31 mouse cellular contexts compared by ENCODE assay signal in the genomic region with DNA sequence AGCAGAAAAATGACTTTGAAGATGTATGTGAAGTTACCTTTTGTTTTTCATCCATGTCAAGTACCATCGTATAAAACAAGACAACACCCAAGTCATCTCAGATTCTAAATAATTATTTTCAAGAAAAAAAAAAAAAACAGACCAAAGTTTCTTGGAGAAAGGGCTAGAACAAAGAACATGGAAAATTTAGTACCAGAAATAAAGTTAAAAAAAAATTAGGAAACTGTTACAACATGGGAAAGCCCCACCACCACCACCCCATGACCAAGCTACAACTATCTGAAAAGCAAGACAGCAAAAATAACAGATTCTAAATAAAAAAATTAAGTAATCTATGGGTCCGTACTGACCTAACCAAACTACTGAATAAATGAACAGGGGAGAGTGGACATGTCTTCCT.
"Had no signal": no experiment of that assay in that cellular context is flagged by ENCODE, and none has a peak within 500 bp of the region (broad histone marks: within the 10 kb centered on the region; RNA-seq: fewer than 3 reads in every experiment).

No protein-coding gene starts in this region.

- H3K27ac ChIP-seq: heart, embryonic 10.5 days; heart, embryonic 13.5 days; heart, embryonic 15.5 days; hindbrain, embryonic 10.5 days; hindbrain, embryonic 12.5 days; hindbrain, embryonic 13.5 days; hindbrain, embryonic 14.5 days; hindbrain, embryonic 15.5 days; hindbrain, postnatal 0 days; intestine, embryonic 15.5 days; kidney, embryonic 15.5 days; kidney, postnatal 0 days; left cerebral cortex, adult 2 months had no signal

- H3K36me3 ChIP-seq: heart, embryonic 12.5 days; heart, embryonic 15.5 days; hindbrain, embryonic 15.5 days; intestine, embryonic 15.5 days had no signal

- H3K4me2 ChIP-seq: heart, embryonic 11.5 days; heart, embryonic 12.5 days; heart, embryonic 13.5 days; heart, embryonic 15.5 days; hindbrain, embryonic 12.5 days; hindbrain, embryonic 13.5 days; hindbrain, embryonic 14.5 days; hindbrain, embryonic 15.5 days; intestine, embryonic 15.5 days; kidney, embryonic 15.5 days had no signal

- DNase-seq: heart, postnatal 10 days; heart, postnatal 14 days; heart, postnatal 36 days; heart, postnatal 4 days; kidney, adult 11 months; kidney, adult 18-20 months; kidney, adult 2 months; kidney, adult 8-10 months; kidney, adult 9 months; kidney, postnatal 10 days; kidney, postnatal 14 days; kidney, postnatal 25 days; kidney, postnatal 36 days; kidney, postnatal 4 days; layer of hippocampus, adult 9-11 months; layer of hippocampus, postnatal 36 days had no signal

- H3K4me3 ChIP-seq: heart, embryonic 10.5 days; heart, embryonic 12.5 days; heart, embryonic 13.5 days; heart, embryonic 15.5 days; hindbrain, embryonic 10.5 days; hindbrain, embryonic 12.5 days; hindbrain, embryonic 13.5 days; hindbrain, embryonic 15.5 days; intestine, embryonic 15.5 days; kidney, embryonic 15.5 days; left cerebral cortex, adult 2 months had no signal

- H3K27me3 ChIP-seq: heart, embryonic 12.5 days; heart, embryonic 13.5 days; heart, embryonic 15.5 days; hindbrain, embryonic 12.5 days; hindbrain, embryonic 13.5 days; hindbrain, embryonic 15.5 days; intestine, embryonic 15.5 days; kidney, embryonic 15.5 days had no signal

- H3K9ac ChIP-seq: heart, embryonic 12.5 days; heart, embryonic 13.5 days; heart, embryonic 15.5 days; hindbrain, embryonic 12.5 days; hindbrain, embryonic 13.5 days; hindbrain, embryonic 14.5 days; hindbrain, embryonic 15.5 days; intestine, embryonic 15.5 days; kidney, embryonic 15.5 days had no signal

- H3K9me3 ChIP-seq: heart, embryonic 10.5 days; heart, embryonic 12.5 days; heart, embryonic 13.5 days; heart, embryonic 15.5 days; hindbrain, embryonic 12.5 days; hindbrain, embryonic 13.5 days; hindbrain, embryonic 15.5 days; intestine, embryonic 15.5 days; kidney, embryonic 15.5 days had no signal
